Mouse (Mus musculus) CH12.LX (cell line): ENCODE results near the gene Ntrk2. TPM values are rescaled to one million over a fixed set of nuclear protein-coding genes. Genes with fewer than 3 reads are reported as not detected.

Experiments used
- DNase-seq: peaks from one replicate; pipeline ENCODE4 v3.0.0-alpha.2; 2013; ENCODE audit errors: extremely low read depth
- H3K27ac ChIP-seq: 2 replicates; pipeline ENCODE4 v1.5.1; 2012; ENCODE audit warnings: low read depth, mild to moderate bottlenecking, control low read depth, moderate library complexity; ENCODE audit not compliant: insufficient read depth
- H3K27me3 ChIP-seq: replicated peaks from 2 replicates; pipeline ENCODE3; 2012; ENCODE audit warnings: inconsistent platforms
- H3K36me3 ChIP-seq, 2 experiments: replicated peaks in 1 of 2; 2 replicates each; pipeline versions ENCODE3 to v1.6.1; 2012; ENCODE audit warnings: inconsistent platforms in 1 of 2, low read length in 1 of 2, mild to moderate bottlenecking in 1 of 2, mixed read lengths in 1 of 2, moderate library complexity in 1 of 2; ENCODE audit not compliant: control insufficient read depth in 1 of 2, insufficient read depth in 1 of 2
- H3K4me1 ChIP-seq, 2 experiments: 2 replicates each; pipeline ENCODE4 v1.6.1; 2012; ENCODE audit warnings: inconsistent platforms in 1 of 2, moderate library complexity in 1 of 2; ENCODE audit not compliant: insufficient read depth in 2 of 2, control insufficient read depth in 1 of 2
- H3K4me2 ChIP-seq: 2 replicates; pipeline ENCODE4 v1.6.1; 2012; ENCODE audit warnings: low read depth, mild to moderate bottlenecking, control low read depth; ENCODE audit not compliant: poor library complexity, insufficient read depth, severe bottlenecking
- H3K4me3 ChIP-seq, 3 experiments: fragments of 150-350 bp in 1 of 3; sonication (generic) in 1 of 3; replicated peaks in 1 of 3; 2 replicates each; pipeline versions ENCODE3 to v1.5.1; 2011 to 2012; ENCODE audit warnings: low read depth in 2 of 3, low read length in 2 of 3, mild to moderate bottlenecking in 2 of 3, moderate library complexity in 2 of 3, control low read depth in 1 of 3, improper control_type of control experiment in 1 of 3, inconsistent platforms in 1 of 3, mixed read lengths in 1 of 3; ENCODE audit not compliant: poor library complexity in 1 of 3
- H3K79me2 ChIP-seq: replicated peaks from 2 replicates; pipeline ENCODE4 v1.6.1; 2012; ENCODE audit warnings: mild to moderate bottlenecking, moderate library complexity; ENCODE audit not compliant: control insufficient read depth, poor library complexity, insufficient read depth, severe bottlenecking; ENCODE audit errors: extremely low read depth
- H3K9ac ChIP-seq: 2 replicates; pipeline ENCODE4 v1.6.1; 2012; ENCODE audit warnings: low read depth, mild to moderate bottlenecking, control low read depth, moderate library complexity; ENCODE audit not compliant: insufficient read depth
- H3K9me3 ChIP-seq: replicated peaks from 2 replicates; pipeline ENCODE3; 2012; ENCODE audit warnings: low read length, inconsistent platforms, mixed read lengths
- BHLHE40 ChIP-seq: IDR thresholded peaks from 2 replicates; pipeline ENCODE4 v1.6.1; 2011; ENCODE audit warnings: mild to moderate bottlenecking, low read depth, low read length, improper control_type of control experiment
- CHD1 ChIP-seq: IDR thresholded peaks from 2 replicates; pipeline ENCODE4 v1.6.1; 2012; ENCODE audit warnings: low read depth, low read length, improper control_type of control experiment, inconsistent platforms
- E2F4 ChIP-seq: IDR thresholded peaks from 2 replicates; pipeline ENCODE4 v1.6.1; 2011; ENCODE audit warnings: low read depth, low read length, improper control_type of control experiment; ENCODE audit not compliant: insufficient replicate concordance
- GABPA ChIP-seq: IDR thresholded peaks from 2 replicates; pipeline ENCODE4 v1.6.1; 2012; ENCODE audit warnings: low read depth, low read length, improper control_type of control experiment, inconsistent platforms; ENCODE audit not compliant: insufficient replicate concordance
- JUN ChIP-seq: IDR thresholded peaks from 2 replicates; pipeline ENCODE4 v1.6.1; 2011; ENCODE audit warnings: low read depth, mild to moderate bottlenecking, low read length, improper control_type of control experiment, moderate library complexity; ENCODE audit not compliant: insufficient read depth
- MAFK ChIP-seq: IDR thresholded peaks from 2 replicates; pipeline ENCODE4 v1.6.1; 2011; ENCODE audit warnings: low read length, improper control_type of control experiment; ENCODE audit not compliant: insufficient replicate concordance
- MYC ChIP-seq: IDR thresholded peaks from 2 replicates; pipeline ENCODE4 v1.6.1; 2011; ENCODE audit warnings: low read depth, mild to moderate bottlenecking, improper control_type of control experiment, low read length
- SIN3A ChIP-seq: IDR thresholded peaks from 2 replicates; pipeline ENCODE4 v1.6.1; 2012; ENCODE audit warnings: low read length, improper control_type of control experiment, inconsistent platforms
- UBTF ChIP-seq: IDR thresholded peaks from 2 replicates; pipeline ENCODE4 v1.6.1; 2012; ENCODE audit warnings: low read depth, mild to moderate bottlenecking, inconsistent platforms, low read length, improper control_type of control experiment, moderate library complexity
- USF2 ChIP-seq: conservative IDR thresholded peaks from 2 replicates; pipeline ENCODE4 v1.6.1; 2011; ENCODE audit warnings: low read depth, low read length, improper control_type of control experiment
- ZC3H11A ChIP-seq: IDR thresholded peaks from 2 replicates; pipeline ENCODE4 v1.6.1; 2012; ENCODE audit warnings: low read depth, mild to moderate bottlenecking, inconsistent platforms, low read length, improper control_type of control experiment
- ZMIZ1 ChIP-seq: IDR thresholded peaks from 2 replicates; pipeline ENCODE4 v1.6.1; 2012; ENCODE audit warnings: low read depth, mild to moderate bottlenecking, inconsistent platforms, low read length, improper control_type of control experiment
- dilution Hi-C: fragments of 300-500 bp; cut with MboI; formaldehyde crosslinking; loops from 2 replicates; pipeline ENCODE4 v1.14.3; 2020; ENCODE audit warnings: low sequenced_read_pairs; ENCODE audit not compliant: extremely low pct_unique_long_range_greater_than_20kb, extremely low pct_ligation_motif_present
- in situ Hi-C: fragments of 300-500 bp; cut with MboI; formaldehyde crosslinking; loops from 3 replicates; pipeline ENCODE4 v1.14.3; 2019; ENCODE audit warnings: low sequenced_read_pairs, low pct_ligation_motif_present, low pct_unique_long_range_greater_than_20kb, mixed read lengths
- polyA plus RNA-seq: library from polyadenylated mRNA; unstranded; fragments of >175 nt; gene quantifications from 2 replicates; pipeline ENCODE4 v1.2.1, GENCODE M21; 2012; ENCODE audit warnings: low read depth; ENCODE audit not compliant: insufficient read length
- total RNA-seq, 2 experiments: library from RNA; depleted of rRNA; stranded (reverse); fragments of 300-350 nt in 1 of 2; fragments of >200 nt in 1 of 2; gene quantifications; 2 replicates each; pipeline ENCODE4 v1.2.3; 2012 to 2014

The Ntrk2 gene
- total and polyA plus RNA-seq, 3 experiments, result not detected

DNA sequence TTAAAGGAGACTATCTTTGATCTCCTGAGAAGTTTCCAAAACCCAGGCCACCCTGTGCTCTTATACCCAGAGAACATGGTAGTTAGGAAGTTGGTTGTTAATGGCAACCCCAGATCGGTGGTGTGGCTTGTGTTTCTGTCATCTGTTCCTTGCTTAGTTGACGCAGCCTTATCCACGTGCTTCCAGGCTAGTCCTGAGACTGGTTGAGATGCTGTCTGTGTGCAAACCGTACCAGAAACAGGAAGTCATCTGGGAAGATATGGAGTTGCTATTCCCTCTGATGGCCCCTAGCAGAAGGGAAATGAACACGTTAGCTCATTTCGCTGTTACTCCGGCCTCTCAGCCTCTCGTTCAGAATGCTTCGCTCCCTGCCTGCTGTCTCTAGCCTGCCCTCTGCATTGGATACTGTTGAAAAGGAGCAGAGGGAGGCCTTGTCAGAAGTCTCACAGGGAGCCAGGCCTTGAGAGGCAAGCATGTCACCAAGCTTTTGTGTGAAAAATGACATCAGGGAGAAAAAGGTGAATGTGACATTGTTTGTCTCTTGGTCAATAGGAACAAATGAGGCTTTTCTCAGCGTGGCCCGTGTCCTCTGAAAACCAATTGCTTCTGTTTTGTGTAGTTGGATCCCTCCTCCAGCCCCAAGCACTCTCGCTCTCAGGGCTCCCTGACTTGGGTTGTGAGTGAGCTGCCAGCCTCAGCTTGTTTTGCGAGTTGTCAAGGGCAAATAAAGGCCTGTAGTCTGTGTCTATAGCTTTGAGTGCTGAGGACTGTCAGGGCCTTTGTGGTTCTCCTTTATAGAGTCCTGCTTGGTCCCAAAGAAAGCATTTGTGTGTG lies 285.0 kb downstream of the Ntrk2 start:
- H3K27ac ChIP-seq, result no peak overlapping the region
- no peak overlapping the region for H3K4me3 ChIP-seq
- no peaks in the 10 kb centered on the region for H3K79me2 ChIP-seq
- in situ Hi-C loops (no loop called here), dilution Hi-C loops (no loop called here)
- no peak for DNase-seq
- H3K9ac ChIP-seq, result no peak overlapping the region
- TF ChIP-seq ZMIZ1 (no peak), CHD1 (no peak), MYC (no peak), BHLHE40 (no peak), JUN (no peak)
- peaks cover 84% of the 10 kb centered on the region for H3K9me3 ChIP-seq
- no peaks in the 10 kb centered on the region for H3K4me1 ChIP-seq
- no peak overlapping the region for H3K4me2 ChIP-seq
- no peaks in the 10 kb centered on the region for H3K36me3 ChIP-seq
- no peaks in the 10 kb centered on the region for H3K27me3 ChIP-seq

DNA sequence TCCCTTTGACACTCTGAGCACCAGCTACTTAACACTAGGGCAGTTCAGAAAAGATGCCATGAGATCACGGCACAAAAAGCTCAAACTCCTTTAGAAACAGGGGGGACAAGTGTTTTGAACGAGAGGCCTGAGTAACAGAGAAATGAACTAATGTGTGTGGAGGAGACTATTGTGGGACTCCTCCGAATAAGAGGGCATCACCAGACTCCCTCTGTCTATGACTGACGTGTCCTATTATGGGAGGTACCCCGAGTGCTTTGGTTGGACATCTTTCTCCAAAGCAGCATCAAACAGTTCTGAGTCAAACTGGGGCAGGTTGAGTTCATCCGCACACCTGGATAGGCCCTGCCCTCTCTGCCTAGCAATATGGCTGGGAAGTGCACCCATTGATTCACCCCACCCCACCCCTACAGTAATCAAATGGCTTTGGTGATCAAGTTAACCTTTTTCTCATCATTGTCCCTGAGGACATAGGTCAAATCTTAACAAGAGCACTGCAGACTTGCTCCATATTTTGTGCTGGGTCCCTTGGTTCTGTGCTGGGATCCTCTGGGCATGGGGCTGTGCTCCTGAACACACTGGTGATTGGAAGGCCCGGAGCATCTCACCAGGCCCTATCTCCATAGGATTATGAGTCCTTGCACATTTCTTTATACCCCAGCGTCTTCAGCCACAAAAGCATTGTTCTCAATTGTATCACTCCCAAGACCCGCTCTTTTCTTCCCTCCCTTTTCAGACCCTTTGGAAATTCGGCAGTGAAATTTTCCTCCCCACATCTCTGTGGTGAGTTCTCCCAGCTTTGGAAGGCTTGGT lies 285.9 kb downstream of the Ntrk2 start:
- H3K4me1 ChIP-seq, result no peaks in the 10 kb centered on the region
- dilution Hi-C loops, result no loop called here
- in situ Hi-C loops, result no loop called here
- H3K4me3 ChIP-seq, result no peak overlapping the region
- TF ChIP-seq UBTF (no peak), SIN3A (no peak), ZC3H11A (no peak), MAFK (no peak), USF2 (no peak), E2F4 (no peak), GABPA (no peak)
- peaks cover 83% of the 10 kb centered on the region for H3K9me3 ChIP-seq
- H3K27ac ChIP-seq, result no peak overlapping the region
- H3K4me2 ChIP-seq, result no peak overlapping the region
- no peak overlapping the region for H3K9ac ChIP-seq
- DNase-seq, result no peak
- H3K36me3 ChIP-seq, result no peaks in the 10 kb centered on the region
- no peaks in the 10 kb centered on the region for H3K79me2 ChIP-seq
- no peaks in the 10 kb centered on the region for H3K27me3 ChIP-seq
